Mouse (Mus musculus) hindbrain, embryonic 11.5 days (tissue): ENCODE measurements around the gene Cbll1. TPM values are rescaled to one million over a fixed set of nuclear protein-coding genes. Genes with fewer than 3 reads are reported as not detected.
A peak's percentile ranks its signal among the peaks of the same experiment; 100 is the strongest.

Experiments
- ATAC-seq: fragments of 200-750 bp; cut with Nextera tagmentation; 2 replicates; pipeline ENCODE4 v1.8.0; 2017; ENCODE audit warnings: mild to moderate bottlenecking, moderate TSS enrichment, moderate library complexity; ENCODE audit not compliant: low FRiP score
- DNase-seq: peaks from one replicate; pipeline ENCODE4 v3.0.0-alpha.2; 2015; ENCODE audit warnings: low spot score
- H3K27ac ChIP-seq: fragments of 300-500 bp; sonication (generic); 2 replicates; pipeline ENCODE4 v1.5.1; 2014; ENCODE audit warnings: mild to moderate bottlenecking, low read depth, low read length
- H3K27me3 ChIP-seq: fragments of 300-500 bp; sonication (generic); 2 replicates; pipeline ENCODE4 v1.6.1; 2014; ENCODE audit warnings: mild to moderate bottlenecking, low read length, moderate library complexity, mixed read lengths; ENCODE audit not compliant: control insufficient read depth, insufficient read depth
- H3K36me3 ChIP-seq: fragments of 300-500 bp; sonication (generic); 2 replicates; pipeline ENCODE4 v1.6.1; 2014; ENCODE audit warnings: mild to moderate bottlenecking, low read length, moderate library complexity, mixed read lengths; ENCODE audit not compliant: control insufficient read depth, insufficient read depth
- H3K4me1 ChIP-seq: fragments of 300-500 bp; sonication (generic); replicated peaks from 2 replicates; pipeline ENCODE4 v1.6.1; 2014; ENCODE audit warnings: low read length, mixed read lengths; ENCODE audit not compliant: control insufficient read depth, insufficient read depth
- H3K4me2 ChIP-seq: fragments of 300-500 bp; sonication (generic); replicated peaks from 2 replicates; pipeline ENCODE4 v1.6.1; 2014; ENCODE audit warnings: mild to moderate bottlenecking, low read depth, low read length
- H3K4me3 ChIP-seq: fragments of 300-500 bp; sonication (generic); 2 replicates; pipeline ENCODE4 v1.5.1; 2014; ENCODE audit warnings: low read depth, low read length
- H3K9ac ChIP-seq: fragments of 300-500 bp; sonication (generic); 2 replicates; pipeline ENCODE4 v1.6.1; 2014; ENCODE audit warnings: low read depth, low read length
- H3K9me3 ChIP-seq: fragments of 300-500 bp; sonication (generic); 2 replicates; pipeline ENCODE4 v1.6.1; 2016; ENCODE audit warnings: low read length; ENCODE audit not compliant: control insufficient read depth
- WGBS: fragments of 180-500 bp; shearing (Covaris S2); extraction: QIAGEN DNeasy Blood & Tissue Kit; methylation state at CpG from one replicate; pipeline ENCODE4 v1.1.7; 2014; 5-methylcytosine and 5-hydroxymethylcytosine counted together
- polyA plus RNA-seq: library from polyadenylated mRNA; unstranded; fragments of >200 nt; fragmentation: Nextera tagmentation; extraction: Ambion mirVana; gene quantifications from 2 replicates; pipeline ENCODE4 v1.2.1, GENCODE M21; 2014

Gene Cbll1
- 23.4 and 25.3 TPM in 2 replicates for polyA plus RNA-seq

DNA sequence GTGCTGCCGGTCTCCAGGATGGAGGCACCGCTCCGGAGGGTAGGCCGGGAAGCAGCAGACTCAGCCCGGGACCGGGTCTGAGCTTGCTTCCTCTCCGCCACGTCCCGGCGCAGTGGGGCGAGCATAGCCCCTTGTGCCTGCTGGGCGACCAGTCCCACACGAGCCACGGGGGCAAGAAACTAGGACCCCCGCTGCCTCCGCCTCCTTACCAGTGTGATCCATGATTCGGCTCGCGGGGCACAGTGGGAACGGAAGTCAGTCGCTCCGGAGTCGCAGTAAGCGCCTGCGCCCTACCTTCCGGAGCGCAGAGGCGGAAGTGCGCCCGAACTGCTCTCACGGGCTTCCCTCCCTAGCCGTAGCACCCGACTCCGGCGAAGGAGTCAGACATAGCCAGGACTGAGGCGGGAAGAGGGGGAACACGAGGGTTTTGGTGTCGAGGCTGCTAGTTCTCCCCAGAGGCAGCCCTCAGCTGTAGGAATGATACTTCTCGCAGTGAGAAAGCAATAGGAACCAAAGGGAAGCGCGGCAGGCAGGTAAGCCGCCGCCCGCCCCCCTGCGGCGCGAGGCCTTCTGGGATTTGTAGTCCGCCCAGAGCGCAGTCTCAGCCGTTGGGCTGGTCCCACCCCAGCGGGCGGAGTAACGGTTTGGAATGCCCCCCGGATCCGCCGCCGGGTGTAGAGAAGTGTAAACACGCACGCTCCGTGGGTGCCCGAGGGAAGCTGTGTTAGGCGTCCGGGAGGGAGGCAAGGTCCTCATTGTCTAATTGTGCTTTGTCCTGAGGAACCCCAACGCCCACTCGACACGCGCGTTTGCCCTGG lies at the start of gene Cbll1:
TSS of gene Cbll1 (minus strand) at position 303 of the 818 bp plus-strand sequence.
- under 1% methylated on average over 66 of the region's 68 CpGs for WGBS
- Histone ChIP-seq H3K4me3 (peak within 1 kb of the TSS; percentile 75), H3K4me1 (no peaks in the 10 kb centered on the region), H3K9ac (peak within 1 kb of the TSS; percentile 89), H3K27me3 (no peaks in the 10 kb centered on the region), H3K27ac (peak within 1 kb of the TSS; percentile 75), H3K4me2 (peak within 1 kb of the TSS; percentile 90), H3K9me3 (no peaks in the 10 kb centered on the region), H3K36me3 (no peaks in the 10 kb centered on the region)
- peak; percentile 96 for DNase-seq
- ATAC-seq, result peak; percentile 98

DNA sequence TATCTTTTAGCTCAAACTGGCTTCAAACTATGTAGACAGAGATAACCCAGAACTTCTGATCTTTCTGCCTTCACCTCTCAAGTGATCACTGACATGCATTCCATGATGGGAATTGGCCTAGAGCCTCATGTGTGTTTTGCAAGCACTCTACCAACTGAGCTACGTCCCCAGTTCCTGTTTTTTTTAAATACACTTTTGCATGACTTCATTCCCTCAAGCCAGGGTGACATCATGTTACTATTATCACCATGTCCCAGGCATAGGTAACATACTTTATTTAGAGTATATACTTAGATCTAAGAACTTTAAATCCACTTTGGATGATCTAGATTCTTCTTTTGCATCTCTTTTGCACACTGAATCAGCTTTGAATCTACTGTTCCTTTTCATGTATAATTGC lies 46.6 kb upstream of the Cbll1 start:
- H3K27me3 ChIP-seq, result no peaks in the 10 kb centered on the region
- no peak overlapping the region for H3K27ac ChIP-seq
- H3K9me3 ChIP-seq, result no peaks in the 10 kb centered on the region
- H3K9ac ChIP-seq, result no peak overlapping the region
- no peak overlapping the region for H3K4me2 ChIP-seq
- ATAC-seq (no peak), DNase-seq (no peak)
- 68% methylated on average over 1 of the region's 1 CpGs for WGBS
- H3K4me1 ChIP-seq, result no peaks in the 10 kb centered on the region
- H3K36me3 ChIP-seq, result no peaks in the 10 kb centered on the region
- no peak overlapping the region for H3K4me3 ChIP-seq

DNA sequence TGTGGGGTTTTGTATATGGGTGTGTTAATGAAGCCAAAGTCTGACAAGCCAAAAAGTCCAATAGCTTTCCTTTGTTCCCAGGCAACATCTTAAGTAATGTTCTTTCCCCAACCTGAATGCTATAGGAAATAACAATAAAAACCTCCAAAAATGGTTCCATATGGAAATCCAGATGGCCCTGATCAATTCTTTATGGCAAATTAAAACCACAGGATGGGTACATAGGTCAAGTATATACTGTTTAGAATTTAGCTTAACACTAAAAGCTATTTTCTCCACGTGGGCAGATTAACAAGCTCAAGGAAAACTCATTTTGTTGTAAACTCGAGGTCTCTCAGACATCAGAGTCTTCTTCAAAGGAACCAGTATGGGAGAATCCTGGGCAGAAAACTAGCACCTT lies 45.8 kb upstream of the Cbll1 start:
- no peak for DNase-seq
- H3K9me3 ChIP-seq, result no peaks in the 10 kb centered on the region
- H3K4me3 ChIP-seq, result no peak overlapping the region
- no peak for ATAC-seq
- no peaks in the 10 kb centered on the region for H3K27me3 ChIP-seq
- H3K4me2 ChIP-seq, result no peak overlapping the region
- no peak overlapping the region for H3K27ac ChIP-seq
- no peaks in the 10 kb centered on the region for H3K4me1 ChIP-seq
- 48% methylated on average over 2 of the region's 2 CpGs for WGBS
- no peaks in the 10 kb centered on the region for H3K36me3 ChIP-seq
- H3K9ac ChIP-seq, result no peak overlapping the region

DNA sequence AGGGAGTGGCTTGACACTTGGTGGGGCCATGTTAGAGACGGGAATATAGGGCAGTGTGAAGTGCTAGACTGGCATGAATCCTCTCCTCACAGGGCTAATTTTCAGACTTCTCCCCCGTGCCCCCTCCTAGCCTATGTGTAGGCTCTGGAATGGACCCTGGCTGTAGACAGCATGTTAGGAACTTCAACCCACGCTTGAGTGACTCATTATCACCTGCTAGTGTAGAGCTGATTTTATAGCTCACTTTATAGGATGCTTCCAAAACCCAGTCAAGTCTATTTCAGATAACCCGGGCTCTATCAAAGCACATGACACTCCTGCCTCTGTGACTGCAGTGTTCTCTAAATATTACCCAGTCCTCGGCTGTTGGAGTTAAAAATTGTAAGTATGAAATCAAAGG lies 42.1 kb upstream of the Cbll1 start:
- ATAC-seq (no peak), DNase-seq (no peak)
- Histone ChIP-seq H3K9ac (no peak overlapping the region), H3K9me3 (no peaks in the 10 kb centered on the region), H3K27me3 (no peaks in the 10 kb centered on the region), H3K36me3 (no peaks in the 10 kb centered on the region), H3K27ac (no peak overlapping the region), H3K4me1 (no peaks in the 10 kb centered on the region), H3K4me2 (no peak overlapping the region), H3K4me3 (no peak overlapping the region)
- 79% methylated on average over 5 of the region's 5 CpGs for WGBS

DNA sequence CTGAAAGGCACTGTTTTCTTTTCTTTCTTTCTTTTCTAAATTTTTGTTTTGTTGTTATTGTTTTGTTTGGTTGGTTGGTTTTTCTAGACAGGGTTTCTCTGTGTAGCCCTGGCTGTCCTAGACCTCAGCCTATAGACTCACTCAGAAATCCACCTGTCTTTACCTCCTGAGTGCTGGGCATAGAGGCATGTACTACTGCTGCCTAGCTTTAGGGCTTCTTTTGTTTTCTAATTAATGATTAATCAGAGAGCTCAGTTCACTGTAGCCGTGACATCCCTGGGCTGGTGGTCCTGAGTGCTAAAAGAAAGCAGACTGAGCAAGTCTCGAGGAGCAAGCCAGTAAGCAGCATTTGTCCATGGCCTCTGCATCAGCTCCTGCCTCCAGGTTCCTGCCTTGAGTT lies 40.4 kb upstream of the Cbll1 start:
- no peak overlapping the region for H3K4me3 ChIP-seq
- no peak for ATAC-seq
- no peaks in the 10 kb centered on the region for H3K36me3 ChIP-seq
- DNase-seq, result no peak
- WGBS, result 50% methylated on average over 2 of the region's 2 CpGs
- no peak overlapping the region for H3K9ac ChIP-seq
- no peaks in the 10 kb centered on the region for H3K9me3 ChIP-seq
- H3K4me2 ChIP-seq, result no peak overlapping the region
- no peaks in the 10 kb centered on the region for H3K4me1 ChIP-seq
- no peak overlapping the region for H3K27ac ChIP-seq
- no peaks in the 10 kb centered on the region for H3K27me3 ChIP-seq

DNA sequence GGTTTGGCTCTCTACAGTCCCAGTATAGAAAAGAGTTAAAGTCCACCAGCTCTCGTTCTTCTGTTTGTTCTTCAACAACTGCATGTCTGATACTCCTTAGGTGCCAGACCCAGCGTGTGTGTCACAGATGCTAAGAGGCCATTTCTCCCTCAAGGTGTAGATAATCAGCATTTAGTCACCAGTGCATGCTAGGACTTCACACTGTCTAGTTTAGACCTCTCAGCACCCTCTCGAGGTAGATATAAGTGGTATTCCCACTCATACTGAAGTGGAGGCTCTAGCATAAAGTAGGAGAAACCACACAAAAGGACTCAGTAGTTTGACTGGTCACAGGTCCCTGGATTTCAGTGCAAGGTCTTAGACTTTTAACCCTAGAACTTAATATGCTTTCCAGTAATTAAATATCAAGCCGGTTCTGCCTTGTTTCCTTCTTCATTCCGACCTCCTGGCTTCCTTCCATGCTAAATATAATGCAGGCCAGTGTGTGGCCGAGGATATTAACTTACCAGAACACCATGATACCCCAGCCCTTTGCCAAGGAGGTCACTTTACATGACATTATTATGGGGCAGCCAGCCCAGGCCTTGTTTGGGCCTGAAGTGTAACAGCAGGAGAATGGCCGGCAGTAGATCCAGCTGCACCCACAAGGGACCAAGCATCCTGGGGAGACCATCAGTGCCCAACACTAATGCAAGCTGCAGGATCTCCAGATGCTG lies 38.3 kb upstream of the Cbll1 start:
- DNase-seq, result no peak
- H3K27ac ChIP-seq, result no peak overlapping the region
- no peak for ATAC-seq
- WGBS, result 77% methylated on average over 7 of the region's 7 CpGs
- no peak overlapping the region for H3K4me2 ChIP-seq
- H3K36me3 ChIP-seq, result no peaks in the 10 kb centered on the region
- H3K4me3 ChIP-seq, result no peak overlapping the region
- no peaks in the 10 kb centered on the region for H3K27me3 ChIP-seq
- no peaks in the 10 kb centered on the region for H3K4me1 ChIP-seq
- no peaks in the 10 kb centered on the region for H3K9me3 ChIP-seq
- no peak overlapping the region for H3K9ac ChIP-seq

DNA sequence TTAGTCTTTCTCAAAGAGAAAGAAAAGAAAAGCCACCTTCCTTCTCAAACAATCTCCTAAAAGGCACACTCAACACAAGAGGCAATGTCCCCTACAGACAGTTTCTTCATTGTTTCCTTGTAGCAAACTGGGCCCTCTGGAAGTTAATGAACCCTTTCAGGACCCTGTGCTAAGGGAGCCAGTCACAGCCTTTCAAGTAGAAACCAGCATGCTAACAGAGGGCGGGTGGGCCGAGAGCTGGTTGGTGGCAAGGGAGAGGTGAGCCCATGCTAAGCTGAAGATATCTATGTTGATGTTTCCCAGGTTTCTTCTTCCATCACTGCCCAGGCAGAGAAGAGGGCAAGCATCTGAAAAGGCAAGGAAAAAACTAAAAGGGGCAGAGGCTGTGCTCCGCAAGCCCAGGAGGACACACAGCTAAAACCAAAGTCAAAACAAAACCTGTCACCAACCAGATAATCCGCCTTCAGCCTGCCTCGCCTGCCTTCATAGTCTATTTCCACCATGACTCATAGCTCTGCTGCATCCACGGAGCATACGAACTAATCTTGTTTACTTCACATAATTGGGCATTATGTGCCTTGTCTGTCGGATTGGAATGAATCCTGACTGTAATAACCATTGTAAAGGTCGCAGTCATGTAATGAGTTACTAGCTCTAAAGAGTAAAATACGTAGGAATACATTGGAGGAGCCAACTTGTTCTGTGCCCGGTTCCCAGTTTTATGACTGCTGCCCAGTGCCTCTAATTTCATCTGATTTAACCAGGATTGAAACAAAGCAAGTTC lies 34.8 kb upstream of the Cbll1 start:
- Histone ChIP-seq H3K9me3 (no peaks in the 10 kb centered on the region), H3K36me3 (no peaks in the 10 kb centered on the region), H3K4me3 (no peak overlapping the region), H3K27me3 (no peaks in the 10 kb centered on the region), H3K4me1 (no peaks in the 10 kb centered on the region), H3K9ac (no peak overlapping the region), H3K4me2 (no peak overlapping the region), H3K27ac (no peak overlapping the region)
- DNase-seq, result no peak
- 73% methylated on average over 11 of the region's 11 CpGs for WGBS
- ATAC-seq, result no peak

DNA sequence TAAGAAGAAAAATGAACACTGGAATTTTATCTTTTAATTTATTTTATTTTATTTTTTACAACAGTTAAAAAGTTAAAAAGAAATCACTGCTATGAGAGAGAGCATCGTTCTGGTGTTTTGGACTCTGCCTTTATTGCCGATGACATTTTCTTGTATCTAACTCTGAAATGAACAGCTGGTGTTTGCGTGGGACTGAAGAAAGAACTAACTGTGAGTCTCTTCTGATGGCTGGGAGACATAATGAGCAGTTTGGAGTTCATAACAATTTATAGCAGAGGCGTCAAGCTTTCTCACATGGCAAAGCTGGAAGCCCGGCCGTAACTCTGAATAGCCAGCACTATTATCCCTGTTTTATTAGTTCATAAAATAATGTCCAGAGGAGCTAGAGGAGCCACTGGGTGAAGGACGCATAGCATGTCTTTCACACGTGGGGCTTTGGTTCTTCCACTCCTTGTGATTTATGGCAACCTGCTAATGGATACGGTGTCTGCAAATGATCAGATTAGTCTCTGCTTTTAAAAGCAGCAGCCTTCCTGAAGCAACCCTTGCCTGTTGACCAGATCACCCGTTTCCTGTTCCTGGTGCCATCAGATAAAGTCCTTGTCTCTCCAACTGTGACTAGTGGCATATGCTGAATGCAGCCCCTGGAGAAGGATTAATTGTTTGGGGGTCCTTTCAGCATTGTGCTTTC lies 33.9 kb upstream of the Cbll1 start:
- WGBS, result 84% methylated on average over 10 of the region's 10 CpGs
- DNase-seq (no peak), ATAC-seq (no peak)
- no peaks in the 10 kb centered on the region for H3K27me3 ChIP-seq
- H3K9me3 ChIP-seq, result no peaks in the 10 kb centered on the region
- no peak overlapping the region for H3K4me3 ChIP-seq
- no peak overlapping the region for H3K9ac ChIP-seq
- H3K27ac ChIP-seq, result no peak overlapping the region
- no peak overlapping the region for H3K4me2 ChIP-seq
- no peaks in the 10 kb centered on the region for H3K4me1 ChIP-seq
- H3K36me3 ChIP-seq, result no peaks in the 10 kb centered on the region
